Mouse (Mus musculus) liver, embryonic 14 days (tissue): ENCODE data around the gene Ran. TPM values are rescaled to one million over a fixed set of nuclear protein-coding genes. Genes with fewer than 3 reads are reported as not detected.

Experiments
- polyA plus RNA-seq: library from polyadenylated mRNA; depleted of rRNA; stranded (reverse); fragments of >200 nt; gene quantifications from 2 replicates; pipeline ENCODE4 v1.2.3, GENCODE M21; 2012; rRNA removed

The Ran gene
- polyA plus RNA-seq = 220 and 255 TPM in 2 replicates

GRCm38 (mm10) chr5:129019497-129020299 is at the start of gene Ran:
Gene Ran (plus strand): TSS chr5:129020069.

GRCm38 (mm10) chr5:129008412-129008826 is 11.4 kb upstream of the Ran start, which contains the start of gene Stx2:
Gene Stx2 (minus strand): TSS chr5:129008574.

Other genes starting within 250 kb of the Ran start
- under 0.01 and 0.01 TPM in 2 replicates for gene Rimbp2, start 66.6 kb upstream of the Ran start, polyA plus RNA-seq
- 61.3 and 73.1 TPM in 2 replicates for gene Stx2, start 11.5 kb upstream of the Ran start, polyA plus RNA-seq
- gene Adgrd1, start 76.7 kb downstream of the Ran start, polyA plus RNA-seq = 0.08 and 0.10 TPM in 2 replicates